Mouse (Mus musculus) spleen, adult 10 weeks (tissue): Measurements from ENCODE around the gene Lcn10. TPM values are rescaled to one million over a fixed set of nuclear protein-coding genes. Genes with fewer than 3 reads are reported as not detected.

Experiments used
- polyA plus RNA-seq: library from polyadenylated mRNA; stranded (reverse); fragments of 350-450 nt; fragmentation: Illumina TruSeq; extraction: RNeasy Lipid Tissue Mini Kit (QIAGEN cat#74804); gene quantifications from one replicate; pipeline ENCODE4 v1.2.3, GENCODE M21; 2015; ENCODE audit warnings: low replicate concordance; ENCODE audit not compliant: insufficient read depth

Lcn10 gene
- not detected for polyA plus RNA-seq

DNA sequence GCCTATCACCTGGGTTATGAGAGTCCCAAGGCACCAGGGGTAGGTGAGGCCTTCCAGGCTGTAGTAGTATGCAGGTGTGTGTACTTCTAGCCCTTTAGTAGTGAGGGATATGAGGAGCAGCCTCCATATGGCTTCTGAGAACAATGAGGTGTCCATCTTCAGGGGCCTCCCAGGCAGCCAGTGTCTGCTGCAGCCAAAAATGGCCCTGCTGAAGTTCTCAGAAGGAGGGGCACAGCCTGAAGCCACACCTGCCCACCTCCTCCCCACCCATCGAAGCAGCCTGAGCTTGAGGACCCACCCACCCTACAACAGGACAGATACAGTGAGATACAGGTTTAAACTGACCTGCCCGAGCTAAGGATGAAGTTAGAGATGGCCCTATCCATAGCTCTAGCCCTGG, at the start of gene Lcn10:
Gene Lcn10 (plus strand): TSS at position 301 of the 400 bp plus-strand sequence.

DNA sequence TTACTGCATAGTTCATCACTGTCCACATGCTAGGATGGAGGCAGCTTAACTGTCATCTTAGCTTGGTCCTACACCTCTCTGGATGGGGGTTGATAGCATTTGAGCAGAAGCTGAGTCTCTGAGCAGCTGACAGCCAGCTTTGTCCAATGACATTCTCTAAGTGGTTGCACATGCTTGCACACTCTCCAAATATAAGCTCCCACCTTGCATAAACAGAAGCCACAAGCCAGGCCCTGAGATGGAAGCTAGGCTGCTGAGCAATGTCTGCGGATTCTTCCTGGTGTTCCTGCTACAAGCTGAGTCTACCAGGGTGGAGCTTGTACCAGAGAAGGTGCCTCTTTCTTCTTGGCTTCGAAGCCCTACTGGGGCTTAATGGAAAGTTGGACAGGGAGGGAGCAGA, 29.6 kb upstream of the Lcn10 start, which contains the start of gene Lcn8:
Gene Lcn8 (plus strand): TSS at position 219 of the 400 bp plus-strand sequence.

DNA sequence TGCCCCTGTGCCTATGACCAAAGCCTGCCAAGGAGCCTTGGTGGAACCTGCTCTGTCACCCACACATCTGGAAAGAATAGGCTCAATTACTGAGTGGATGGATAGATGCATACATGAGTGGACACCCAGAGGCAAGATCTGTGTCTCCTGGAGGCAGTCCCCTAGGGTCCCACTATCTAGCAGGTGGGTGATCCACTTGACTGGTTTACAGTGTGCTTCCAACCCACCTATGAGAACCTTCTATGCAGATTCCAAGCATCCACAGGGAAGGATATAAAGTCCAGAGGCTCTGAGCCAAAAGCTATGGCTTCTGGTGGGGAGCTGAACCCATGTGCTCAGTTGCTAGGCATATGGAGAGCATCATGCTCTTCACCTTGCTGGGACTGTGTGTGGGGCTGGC, 24.9 kb upstream of the Lcn10 start, which contains the start of gene Lcn5:
Gene Lcn5 (plus strand): TSS at position 301 of the 400 bp plus-strand sequence.

DNA sequence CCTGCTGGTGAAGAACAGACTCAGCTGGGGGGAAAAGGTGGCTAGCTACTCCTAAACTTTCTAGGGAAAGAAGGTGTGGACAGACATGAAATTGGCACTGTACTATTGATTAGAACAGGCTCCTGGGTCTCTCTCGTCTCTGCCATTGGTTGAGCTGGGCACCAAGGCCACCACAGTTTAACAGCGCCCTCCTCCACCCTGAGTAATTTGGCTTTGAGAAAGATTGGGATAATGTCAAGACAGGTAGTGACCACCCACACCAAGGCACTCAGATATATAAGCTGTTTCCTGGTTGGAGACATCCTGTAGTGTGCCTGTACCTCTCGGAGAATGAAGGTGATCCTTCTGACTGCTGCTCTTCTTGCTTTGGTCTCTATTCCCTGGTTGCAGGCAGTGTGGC, 6.0 kb upstream of the Lcn10 start, which contains the start of gene Lcn6:
Gene Lcn6 (plus strand): TSS at position 301 of the 400 bp plus-strand sequence.

DNA sequence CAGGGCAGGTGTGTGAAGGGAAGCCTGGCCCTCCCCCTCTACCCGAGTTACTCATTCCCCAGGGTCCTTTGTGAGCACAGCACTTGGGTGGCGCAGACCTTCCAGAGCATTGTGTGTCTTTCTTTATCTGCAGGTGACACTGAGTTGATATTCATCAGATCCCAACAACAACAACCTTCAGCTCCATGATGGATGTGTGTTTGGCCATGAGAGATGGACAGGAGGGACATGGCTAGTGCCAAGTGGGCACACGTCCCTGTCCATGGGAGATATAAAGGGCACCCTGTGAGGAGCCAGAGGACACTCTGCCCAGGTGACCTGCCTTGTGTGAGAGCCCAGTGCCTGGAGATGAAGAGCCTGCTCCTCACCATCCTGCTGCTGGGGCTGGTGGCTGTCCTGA, 17.2 kb downstream of the Lcn10 start, which contains the start of gene Obp2a:
Gene Obp2a (plus strand): TSS at position 301 of the 400 bp plus-strand sequence.

DNA sequence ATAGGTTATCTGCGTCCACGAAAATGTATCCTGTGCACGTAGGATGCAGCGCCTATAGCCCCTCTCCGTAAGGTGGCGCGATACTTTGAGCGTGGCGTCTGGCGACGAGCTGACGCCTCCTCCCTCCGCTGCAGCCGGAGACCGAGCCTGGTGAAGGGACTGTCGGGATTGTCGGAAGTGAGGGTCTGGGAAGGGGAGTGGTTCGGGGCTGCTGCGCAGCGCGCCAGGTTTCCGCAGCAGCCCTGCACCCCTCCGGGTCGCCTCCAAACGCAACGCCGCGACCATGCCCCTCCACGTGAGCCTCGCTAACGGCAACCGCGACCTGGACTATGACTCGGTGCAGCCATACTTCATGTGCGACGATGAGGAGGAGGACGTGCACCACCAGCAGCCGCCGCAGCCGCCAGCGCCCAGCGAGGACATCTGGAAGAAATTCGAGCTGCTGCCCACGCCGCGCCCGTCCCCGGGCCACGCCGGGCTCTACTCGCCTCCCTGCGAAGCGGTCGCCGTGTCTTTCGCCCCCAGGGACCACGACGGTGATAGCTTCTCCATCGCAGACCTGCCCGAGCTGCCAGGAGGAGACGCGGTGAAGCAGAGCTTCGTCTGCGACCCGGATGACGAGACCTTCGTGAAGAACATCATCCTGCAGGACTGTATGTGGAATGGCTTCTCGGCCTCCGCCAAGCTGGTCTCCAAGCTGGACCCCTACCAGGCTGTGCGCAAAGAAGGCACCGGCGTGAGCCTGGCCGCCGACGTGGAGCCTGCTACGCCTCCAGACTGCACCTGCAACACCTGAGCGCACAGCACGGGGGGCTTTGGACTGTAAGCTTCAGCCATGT, 24.3 kb downstream of the Lcn10 start, which contains the start of gene Bmyc:
Gene Bmyc (plus strand): TSS at position 97 of the 839 bp plus-strand sequence.

Other genes with a start within 250 kb of the Lcn10 start
- not detected for gene Clic3, start 225.9 kb upstream of the Lcn10 start, polyA plus RNA-seq
- 33.9 TPM for gene Paxx, start 221.6 kb upstream of the Lcn10 start, polyA plus RNA-seq
- not detected for gene Ptgds, start 212.7 kb upstream of the Lcn10 start, polyA plus RNA-seq
- gene Lcn12, start 188.8 kb upstream of the Lcn10 start, polyA plus RNA-seq: not detected
- 33.4 TPM for gene Fbxw5, start 182.0 kb upstream of the Lcn10 start, polyA plus RNA-seq
- 0.72 TPM for gene C8g, start 181.0 kb upstream of the Lcn10 start, polyA plus RNA-seq
- 24.0 TPM for gene Traf2, start 135.8 kb upstream of the Lcn10 start, polyA plus RNA-seq
- gene Edf1, start 124.9 kb upstream of the Lcn10 start, polyA plus RNA-seq: 41.3 TPM
- 0.43 TPM for gene Mamdc4, start 107.9 kb upstream of the Lcn10 start, polyA plus RNA-seq
- 21.0 TPM for gene Phpt1, start 107.5 kb upstream of the Lcn10 start, polyA plus RNA-seq
- gene Ajm1, start 101.0 kb upstream of the Lcn10 start, polyA plus RNA-seq: 0.72 TPM
- gene Rabl6, start 74.2 kb upstream of the Lcn10 start, polyA plus RNA-seq: 59.4 TPM
- not detected for gene Ccdc183, start 65.0 kb upstream of the Lcn10 start, polyA plus RNA-seq
- gene Tmem141, start 60.7 kb upstream of the Lcn10 start, polyA plus RNA-seq: 14.0 TPM
- 205 TPM for gene Fcna, start 54.7 kb upstream of the Lcn10 start, polyA plus RNA-seq
- not detected for gene Lcn8, start 29.6 kb upstream of the Lcn10 start, polyA plus RNA-seq
- gene Lcn5, start 24.8 kb upstream of the Lcn10 start, polyA plus RNA-seq: not detected
- not detected for gene Lcn6, start 5.9 kb upstream of the Lcn10 start, polyA plus RNA-seq
- not detected for gene Obp2a, start 17.3 kb downstream of the Lcn10 start, polyA plus RNA-seq
- gene Bmyc, start 24.0 kb downstream of the Lcn10 start, polyA plus RNA-seq: 11.3 TPM
- gene Obp2b, start 54.3 kb downstream of the Lcn10 start, polyA plus RNA-seq: not detected
- gene Lcn3, start 82.8 kb downstream of the Lcn10 start, polyA plus RNA-seq: not detected
- not detected for gene Lcn11, start 94.3 kb downstream of the Lcn10 start, polyA plus RNA-seq
- gene Gm13539, start 99.5 kb downstream of the Lcn10 start, polyA plus RNA-seq: not detected
- not detected for gene Glt6d1, start 133.1 kb downstream of the Lcn10 start, polyA plus RNA-seq
- not detected for gene Lcn9, start 140.4 kb downstream of the Lcn10 start, polyA plus RNA-seq
- gene Sohlh1, start 164.5 kb downstream of the Lcn10 start, polyA plus RNA-seq: not detected
- gene Kcnt1, start 181.0 kb downstream of the Lcn10 start, polyA plus RNA-seq: not detected